Mouse (Mus musculus): ENCODE data around the gene Grk1. TPM values are rescaled to one million over a fixed set of nuclear protein-coding genes. Genes with fewer than 3 reads are reported as not detected.

Gene Grk1
- polyA plus RNA-seq, 1 experiment from 2014 or later: not detected

- Histone ChIP-seq H3K9ac (ENCODE audit: low read length) (no peak within 1 kb of the TSS), H3K4me2 (ENCODE audit: low read depth) (no peak within 1 kb of the TSS), H3K4me3 (ENCODE audit: low read depth, low read length) (no peak within 1 kb of the TSS), H3K27ac (ENCODE audit: low read depth, low read length) (no peak within 1 kb of the TSS), H3K27me3 (ENCODE audit: control insufficient read depth, insufficient read depth, low read length) (peaks cover 17% of the 10 kb centered on the region), H3K9me3 (ENCODE audit: control insufficient read depth, low read length) (no peaks in the 10 kb centered on the region), H3K36me3 (ENCODE audit: control insufficient read depth, insufficient read depth, low read length) (no peaks in the 10 kb centered on the region), H3K4me1 (ENCODE audit: control insufficient read depth, insufficient read depth, low read length) (no peaks in the 10 kb centered on the region)
- no peak for DNase-seq (ENCODE audit: low spot score)
- ATAC-seq (ENCODE audit: insufficient read depth, low FRiP score, low TSS enrichment): no peak
- 27% methylated on average over 10 of the region's 10 CpGs for WGBS
Observed at GRCm38 (mm10) chr8:13434889-13435288, 30.0 kb downstream of the Grk1 start, which contains the start of gene Tmem255b. Tmem255b (plus strand) TSS chr8:13435189.

- no peaks in the 10 kb centered on the region for H3K36me3 ChIP-seq (ENCODE audit: control insufficient read depth, insufficient read depth, low read length)
- DNase-seq (ENCODE audit: low spot score): no peak
- no peaks in the 10 kb centered on the region for H3K9me3 ChIP-seq (ENCODE audit: control insufficient read depth, low read length)
- ATAC-seq (ENCODE audit: insufficient read depth, low FRiP score, low TSS enrichment): no peak
- H3K27me3 ChIP-seq (ENCODE audit: control insufficient read depth, insufficient read depth, low read length): peaks cover 17% of the 10 kb centered on the region
- H3K4me1 ChIP-seq (ENCODE audit: control insufficient read depth, insufficient read depth, low read length): no peaks in the 10 kb centered on the region
- no peak overlapping the region for H3K4me3 ChIP-seq (ENCODE audit: low read depth, low read length)
- WGBS: 16% methylated on average over 8 of the region's 8 CpGs
- no peak overlapping the region for H3K4me2 ChIP-seq (ENCODE audit: low read depth)
- no peak overlapping the region for H3K9ac ChIP-seq (ENCODE audit: low read length)
- H3K27ac ChIP-seq (ENCODE audit: low read depth, low read length): no peak overlapping the region
Observed at GRCm38 (mm10) chr8:13436052-13436451, 31.2 kb downstream of the Grk1 start.

- ATAC-seq (ENCODE audit: insufficient read depth, low FRiP score, low TSS enrichment) (no peak), DNase-seq (ENCODE audit: low spot score) (no peak)
- H3K36me3 ChIP-seq (ENCODE audit: control insufficient read depth, insufficient read depth, low read length): no peaks in the 10 kb centered on the region
- H3K27ac ChIP-seq (ENCODE audit: low read depth, low read length): no peak overlapping the region
- H3K27me3 ChIP-seq (ENCODE audit: control insufficient read depth, insufficient read depth, low read length): peaks cover 17% of the 10 kb centered on the region
- H3K4me3 ChIP-seq (ENCODE audit: low read depth, low read length): no peak overlapping the region
- H3K4me1 ChIP-seq (ENCODE audit: control insufficient read depth, insufficient read depth, low read length): no peaks in the 10 kb centered on the region
- WGBS: 87% methylated on average over 2 of the region's 2 CpGs
- no peak overlapping the region for H3K4me2 ChIP-seq (ENCODE audit: low read depth)
- H3K9ac ChIP-seq (ENCODE audit: low read length): no peak overlapping the region
- H3K9me3 ChIP-seq (ENCODE audit: control insufficient read depth, low read length): no peaks in the 10 kb centered on the region
Observed at GRCm38 (mm10) chr8:13437531-13437930, 32.6 kb downstream of the Grk1 start.

- H3K27me3 ChIP-seq (ENCODE audit: control insufficient read depth, insufficient read depth, low read length): no peaks in the 10 kb centered on the region; the same call in 1 of the 2 replicates
- no peaks in the 10 kb centered on the region for H3K4me1 ChIP-seq (ENCODE audit: control insufficient read depth, insufficient read depth, low read length)
- 84% methylated on average over 2 of the region's 2 CpGs for WGBS
- ATAC-seq (ENCODE audit: insufficient read depth, low FRiP score, low TSS enrichment) (no peak), DNase-seq (ENCODE audit: low spot score) (no peak)
- no peak overlapping the region for H3K27ac ChIP-seq (ENCODE audit: low read depth, low read length)
- no peak overlapping the region for H3K9ac ChIP-seq (ENCODE audit: low read length)
- no peak overlapping the region for H3K4me3 ChIP-seq (ENCODE audit: low read depth, low read length)
- no peak overlapping the region for H3K4me2 ChIP-seq (ENCODE audit: low read depth)
- no peaks in the 10 kb centered on the region for H3K36me3 ChIP-seq (ENCODE audit: control insufficient read depth, insufficient read depth, low read length)
- no peaks in the 10 kb centered on the region for H3K9me3 ChIP-seq (ENCODE audit: control insufficient read depth, low read length)
Observed at GRCm38 (mm10) chr8:13442152-13442551, 37.3 kb downstream of the Grk1 start.

- H3K9ac ChIP-seq (ENCODE audit: low read length): no peak overlapping the region
- no peaks in the 10 kb centered on the region for H3K9me3 ChIP-seq (ENCODE audit: control insufficient read depth, low read length)
- DNase-seq (ENCODE audit: low spot score) (no peak), ATAC-seq (ENCODE audit: insufficient read depth, low FRiP score, low TSS enrichment) (no peak)
- 91% methylated on average over 6 of the region's 6 CpGs for WGBS
- no peak overlapping the region for H3K4me3 ChIP-seq (ENCODE audit: low read depth, low read length)
- H3K36me3 ChIP-seq (ENCODE audit: control insufficient read depth, insufficient read depth, low read length): no peaks in the 10 kb centered on the region
- no peaks in the 10 kb centered on the region for H3K27me3 ChIP-seq (ENCODE audit: control insufficient read depth, insufficient read depth, low read length)
- no peak overlapping the region for H3K4me2 ChIP-seq (ENCODE audit: low read depth)
- no peak overlapping the region for H3K27ac ChIP-seq (ENCODE audit: low read depth, low read length)
- H3K4me1 ChIP-seq (ENCODE audit: control insufficient read depth, insufficient read depth, low read length): no peaks in the 10 kb centered on the region
Observed at GRCm38 (mm10) chr8:13446456-13446855, 41.6 kb downstream of the Grk1 start.

GRCm38 (mm10) chr8:13448145-13448544 is 43.3 kb downstream of the Grk1 start:
- H3K4me3 ChIP-seq (ENCODE audit: low read depth, low read length): no peak overlapping the region
- no peaks in the 10 kb centered on the region for H3K4me1 ChIP-seq (ENCODE audit: control insufficient read depth, insufficient read depth, low read length)
- WGBS: 52% methylated on average over 4 of the region's 4 CpGs
- H3K9me3 ChIP-seq (ENCODE audit: control insufficient read depth, low read length): no peaks in the 10 kb centered on the region
- no peak overlapping the region for H3K9ac ChIP-seq (ENCODE audit: low read length)
- ATAC-seq (ENCODE audit: insufficient read depth, low FRiP score, low TSS enrichment) (no peak), DNase-seq (ENCODE audit: low spot score) (peak; percentile 53)
- H3K27ac ChIP-seq (ENCODE audit: low read depth, low read length): no peak overlapping the region
- H3K27me3 ChIP-seq (ENCODE audit: control insufficient read depth, insufficient read depth, low read length): no peaks in the 10 kb centered on the region
- H3K4me2 ChIP-seq (ENCODE audit: low read depth): no peak overlapping the region
- no peaks in the 10 kb centered on the region for H3K36me3 ChIP-seq (ENCODE audit: control insufficient read depth, insufficient read depth, low read length)

GRCm38 (mm10) chr8:13451747-13452277 is 46.9 kb downstream of the Grk1 start:
- no peak overlapping the region for H3K27ac ChIP-seq (ENCODE audit: low read depth, low read length)
- no peaks in the 10 kb centered on the region for H3K9me3 ChIP-seq (ENCODE audit: control insufficient read depth, low read length)
- DNase-seq (ENCODE audit: low spot score) (no peak), ATAC-seq (ENCODE audit: insufficient read depth, low FRiP score, low TSS enrichment) (no peak)
- H3K36me3 ChIP-seq (ENCODE audit: control insufficient read depth, insufficient read depth, low read length): no peaks in the 10 kb centered on the region
- WGBS: 71% methylated on average over 6 of the region's 6 CpGs
- H3K4me3 ChIP-seq (ENCODE audit: low read depth, low read length): no peak overlapping the region
- H3K27me3 ChIP-seq (ENCODE audit: control insufficient read depth, insufficient read depth, low read length): no peaks in the 10 kb centered on the region
- H3K9ac ChIP-seq (ENCODE audit: low read length): no peak overlapping the region
- no peak overlapping the region for H3K4me2 ChIP-seq (ENCODE audit: low read depth)
- H3K4me1 ChIP-seq (ENCODE audit: control insufficient read depth, insufficient read depth, low read length): 0 out of 2 replicates have a peak, but pooled peaks cover 4% of the 10 kb centered on the region

- WGBS: 66% methylated on average over 8 of the region's 8 CpGs
- Histone ChIP-seq H3K36me3 (ENCODE audit: control insufficient read depth, insufficient read depth, low read length) (no peaks in the 10 kb centered on the region), H3K27me3 (ENCODE audit: control insufficient read depth, insufficient read depth, low read length) (no peaks in the 10 kb centered on the region), H3K4me3 (ENCODE audit: low read depth, low read length) (no peak overlapping the region), H3K9me3 (ENCODE audit: control insufficient read depth, low read length) (no peaks in the 10 kb centered on the region), H3K27ac (ENCODE audit: low read depth, low read length) (0 out of 2 replicates have a peak overlapping the region, but pooled peaks have one; percentile 29), H3K4me1 (ENCODE audit: control insufficient read depth, insufficient read depth, low read length) (0 out of 2 replicates have a peak, but pooled peaks cover 4% of the 10 kb centered on the region), H3K4me2 (ENCODE audit: low read depth) (no peak overlapping the region), H3K9ac (ENCODE audit: low read length) (no peak overlapping the region)
- DNase-seq (ENCODE audit: low spot score) (peak; percentile 65), ATAC-seq (ENCODE audit: insufficient read depth, low FRiP score, low TSS enrichment) (peak; percentile 89)
Observed at GRCm38 (mm10) chr8:13454341-13455113, 49.6 kb downstream of the Grk1 start.

GRCm38 (mm10) chr8:13455295-13455694 is 50.4 kb downstream of the Grk1 start:
- no peaks in the 10 kb centered on the region for H3K27me3 ChIP-seq (ENCODE audit: control insufficient read depth, insufficient read depth, low read length)
- no peaks in the 10 kb centered on the region for H3K36me3 ChIP-seq (ENCODE audit: control insufficient read depth, insufficient read depth, low read length)
- no peak overlapping the region for H3K9ac ChIP-seq (ENCODE audit: low read length)
- H3K4me1 ChIP-seq (ENCODE audit: control insufficient read depth, insufficient read depth, low read length): 0 out of 2 replicates have a peak, but pooled peaks cover 4% of the 10 kb centered on the region
- no peak overlapping the region for H3K27ac ChIP-seq (ENCODE audit: low read depth, low read length)
- DNase-seq (ENCODE audit: low spot score) (peak; percentile 47), ATAC-seq (ENCODE audit: insufficient read depth, low FRiP score, low TSS enrichment) (no peak)
- no peak overlapping the region for H3K4me2 ChIP-seq (ENCODE audit: low read depth)
- 41% methylated on average over 2 of the region's 2 CpGs for WGBS
- no peak overlapping the region for H3K4me3 ChIP-seq (ENCODE audit: low read depth, low read length)
- H3K9me3 ChIP-seq (ENCODE audit: control insufficient read depth, low read length): no peaks in the 10 kb centered on the region
